ENCODE assay signal across 26 mouse cellular contexts in the genomic region with DNA sequence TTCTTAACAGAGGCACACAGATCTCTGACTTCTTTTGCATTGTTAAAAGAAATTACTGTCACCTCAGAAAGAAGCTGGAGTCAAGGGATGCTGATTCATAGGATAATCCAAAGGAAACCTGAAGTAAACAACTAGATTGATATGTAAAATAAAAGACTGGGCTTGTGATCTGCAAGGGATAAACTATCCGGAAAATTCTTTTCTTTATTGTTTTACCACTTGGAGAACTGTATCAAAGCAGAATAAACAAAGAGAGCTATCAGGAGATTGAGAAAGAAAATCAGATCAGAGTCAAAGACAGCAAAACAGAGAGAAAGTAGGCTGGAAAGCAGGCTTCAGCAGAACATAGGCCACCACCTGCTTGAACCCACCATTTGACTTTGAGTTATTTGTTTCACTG.
"Had no signal": no experiment of that assay in that cellular context is flagged by ENCODE, and none has a peak within 500 bp of the region (broad histone marks: within the 10 kb centered on the region; RNA-seq: fewer than 3 reads in every experiment).

No protein-coding gene starts in this region.

- H3K27me3 ChIP-seq: embryonic facial prominence, embryonic 12.5 days; embryonic facial prominence, embryonic 13.5 days; embryonic facial prominence, embryonic 15.5 days; forebrain, embryonic 12.5 days; forebrain, embryonic 13.5 days; forebrain, embryonic 15.5 days had no signal

- H3K27ac ChIP-seq: embryonic facial prominence, embryonic 10.5 days; embryonic facial prominence, embryonic 12.5 days; embryonic facial prominence, embryonic 13.5 days; embryonic facial prominence, embryonic 15.5 days; forebrain, embryonic 10.5 days; forebrain, embryonic 12.5 days; forebrain, embryonic 13.5 days; forebrain, embryonic 15.5 days; gastrocnemius, adult 2 months; heart, adult 2 months; heart, embryonic 10.5 days had no signal

- ATAC-seq: forebrain, embryonic 13.5 days; forebrain, embryonic 14.5 days; forebrain, embryonic 15.5 days; forebrain, embryonic 16.5 days; forebrain, postnatal 0 days had no signal

- H3K9ac ChIP-seq: embryonic facial prominence, embryonic 12.5 days; embryonic facial prominence, embryonic 13.5 days; embryonic facial prominence, embryonic 15.5 days; forebrain, embryonic 12.5 days; forebrain, embryonic 13.5 days; forebrain, embryonic 15.5 days; forebrain, postnatal 0 days had no signal

- H3K9me3 ChIP-seq: embryonic facial prominence, embryonic 10.5 days; embryonic facial prominence, embryonic 12.5 days; embryonic facial prominence, embryonic 13.5 days; embryonic facial prominence, embryonic 15.5 days; forebrain, embryonic 10.5 days; forebrain, embryonic 12.5 days; forebrain, embryonic 13.5 days; forebrain, embryonic 15.5 days; heart, embryonic 10.5 days had no signal

- H3K4me2 ChIP-seq: embryonic facial prominence, embryonic 12.5 days; embryonic facial prominence, embryonic 13.5 days; embryonic facial prominence, embryonic 15.5 days; forebrain, embryonic 12.5 days; forebrain, embryonic 13.5 days; forebrain, embryonic 15.5 days had no signal

- H3K4me3 ChIP-seq: embryonic facial prominence, embryonic 10.5 days; embryonic facial prominence, embryonic 12.5 days; embryonic facial prominence, embryonic 13.5 days; embryonic facial prominence, embryonic 15.5 days; erythroblast, embryonic 14.5 days; forebrain, embryonic 10.5 days; forebrain, embryonic 12.5 days; forebrain, embryonic 13.5 days; forebrain, embryonic 15.5 days; gastrocnemius, adult 2 months; heart, adult 2 months; heart, embryonic 10.5 days had no signal

- DNase-seq: cerebellum, postnatal 10 days; cerebellum, postnatal 14 days; cerebellum, postnatal 25 days; cerebellum, postnatal 36 days; embryo, embryonic 11 days; forebrain, postnatal 0 days; gastrocnemius, adult 2 months; gastrocnemius, postnatal 10 days; gastrocnemius, postnatal 14 days; gastrocnemius, postnatal 25 days; gastrocnemius, postnatal 36 days; heart, adult 11 months; heart, adult 18-20 months; heart, adult 2 months had no signal

- H3K4me1 ChIP-seq: embryonic facial prominence, embryonic 10.5 days; embryonic facial prominence, embryonic 12.5 days; embryonic facial prominence, embryonic 13.5 days; embryonic facial prominence, embryonic 15.5 days; forebrain, embryonic 10.5 days; forebrain, embryonic 12.5 days; forebrain, embryonic 13.5 days; forebrain, embryonic 15.5 days; heart, embryonic 10.5 days had no signal

- H3K36me3 ChIP-seq: embryonic facial prominence, embryonic 10.5 days; embryonic facial prominence, embryonic 12.5 days; embryonic facial prominence, embryonic 13.5 days; embryonic facial prominence, embryonic 15.5 days; forebrain, embryonic 10.5 days; forebrain, embryonic 12.5 days; forebrain, embryonic 15.5 days; heart, embryonic 10.5 days had no signal
